Mouse (Mus musculus): ENCODE measurements around the gene Ckmt2. TPM values are rescaled to one million over a fixed set of nuclear protein-coding genes. Genes with fewer than 3 reads are reported as not detected.

Ckmt2 gene
- total and polyA plus RNA-seq, 3 experiments = 2,250 to 2,602 (median 2,389) TPM

- 69% methylated on average over 6 of the region's 6 CpGs for WGBS
- Histone ChIP-seq H3K27me3 (ENCODE audit: control insufficient read depth, insufficient read depth, low read length) (no peaks in the 10 kb centered on the region), H3K4me3 (no peak overlapping the region), H3K4me1 (ENCODE audit: control insufficient read depth, insufficient read depth, low read length) (no peaks in the 10 kb centered on the region), H3K9ac (ENCODE audit: low read depth, low read length) (no peak overlapping the region), H3K79me2 (replicated peaks; ENCODE audit: control insufficient read depth, insufficient read depth, low read length) (no peaks in the 10 kb centered on the region), H3K36me3 (ENCODE audit: control insufficient read depth, insufficient read depth, low read length) (no peaks in the 10 kb centered on the region), H3K27ac (no peak overlapping the region)
- intact Hi-C loops (cut with DNase I) = no loop called here
- TF ChIP-seq CTCF (IDR thresholded peaks at IDR 0.05) (peak; percentile 69), EP300 (IDR thresholded peaks at IDR 0.05; ENCODE audit: insufficient read depth, low read depth, low read length) (no peak), POLR2A (IDR thresholded peaks at IDR 0.05; ENCODE audit: insufficient read depth, low read depth, low read length) (no peak)
- DNase-seq = no peak
These were observed 16.4 kb upstream of the Ckmt2 start for GRCm38 (mm10) chr13:91893132-91893531.

- intact Hi-C loops (cut with DNase I) = no loop called here
- Histone ChIP-seq H3K27ac (no peak overlapping the region), H3K79me2 (replicated peaks; ENCODE audit: control insufficient read depth, insufficient read depth, low read length) (no peaks in the 10 kb centered on the region), H3K4me1 (ENCODE audit: control insufficient read depth, insufficient read depth, low read length) (no peaks in the 10 kb centered on the region), H3K9ac (ENCODE audit: low read depth, low read length) (no peak overlapping the region), H3K4me3 (no peak overlapping the region), H3K36me3 (ENCODE audit: control insufficient read depth, insufficient read depth, low read length) (no peaks in the 10 kb centered on the region), H3K27me3 (ENCODE audit: control insufficient read depth, insufficient read depth, low read length) (no peaks in the 10 kb centered on the region)
- DNase-seq = no peak
- no peak for TF ChIP-seq EP300 (IDR thresholded peaks at IDR 0.05; ENCODE audit: insufficient read depth, low read depth, low read length)
- no peak for TF ChIP-seq POLR2A (IDR thresholded peaks at IDR 0.05; ENCODE audit: insufficient read depth, low read depth, low read length)
- TF ChIP-seq CTCF (IDR thresholded peaks at IDR 0.05) = no peak
- 86% methylated on average over 6 of the region's 6 CpGs for WGBS
These were observed 13.4 kb upstream of the Ckmt2 start for GRCm38 (mm10) chr13:91890031-91890619.

GRCm38 (mm10) chr13:91884714-91885386 lies 8.2 kb upstream of the Ckmt2 start:
- 77% methylated on average over 5 of the region's 5 CpGs for WGBS
- no peak overlapping the region for H3K27ac ChIP-seq

GRCm38 (mm10) chr13:91881837-91882480 lies 5.3 kb upstream of the Ckmt2 start:
- 63% methylated on average over 9 of the region's 9 CpGs for WGBS
- intact Hi-C loops (cut with DNase I) = no loop called here
- no peaks in the 10 kb centered on the region for H3K79me2 ChIP-seq (replicated peaks; ENCODE audit: control insufficient read depth, insufficient read depth, low read length)
- H3K4me3 ChIP-seq = no peak overlapping the region
- peaks cover 2% of the 10 kb centered on the region; the same call in 1 of the 2 replicates for H3K4me1 ChIP-seq (ENCODE audit: control insufficient read depth, insufficient read depth, low read length)
- peak; percentile 80 for TF ChIP-seq CTCF (IDR thresholded peaks at IDR 0.05)
- no peak for TF ChIP-seq EP300 (IDR thresholded peaks at IDR 0.05; ENCODE audit: insufficient read depth, low read depth, low read length)
- H3K27ac ChIP-seq = no peak overlapping the region
- no peak for DNase-seq
- no peaks in the 10 kb centered on the region for H3K36me3 ChIP-seq (ENCODE audit: control insufficient read depth, insufficient read depth, low read length)
- H3K27me3 ChIP-seq (ENCODE audit: control insufficient read depth, insufficient read depth, low read length) = no peaks in the 10 kb centered on the region
- H3K9ac ChIP-seq (ENCODE audit: low read depth, low read length) = no peak overlapping the region

More at GRCm38 (mm10) chr13:91884714-91885386, 8.2 kb upstream of the Ckmt2 start:
- no peak overlapping the region for H3K4me3 ChIP-seq
- intact Hi-C loops (cut with DNase I) = no loop called here
- no peaks in the 10 kb centered on the region for H3K27me3 ChIP-seq (ENCODE audit: control insufficient read depth, insufficient read depth, low read length)
- TF ChIP-seq CTCF (IDR thresholded peaks at IDR 0.05) (no peak), EP300 (IDR thresholded peaks at IDR 0.05; ENCODE audit: insufficient read depth, low read depth, low read length) (no peak), POLR2A (IDR thresholded peaks at IDR 0.05; ENCODE audit: insufficient read depth, low read depth, low read length) (no peak)
- no peak overlapping the region for H3K9ac ChIP-seq (ENCODE audit: low read depth, low read length)
- no peaks in the 10 kb centered on the region for H3K36me3 ChIP-seq (ENCODE audit: control insufficient read depth, insufficient read depth, low read length)
- no peak for DNase-seq
- no peaks in the 10 kb centered on the region for H3K4me1 ChIP-seq (ENCODE audit: control insufficient read depth, insufficient read depth, low read length)
- H3K79me2 ChIP-seq (replicated peaks; ENCODE audit: control insufficient read depth, insufficient read depth, low read length) = no peaks in the 10 kb centered on the region

GRCm38 (mm10) chr13:91880256-91880655 lies 3.6 kb upstream of the Ckmt2 start:
- Histone ChIP-seq H3K9ac (ENCODE audit: low read depth, low read length) (no peak overlapping the region), H3K4me3 (no peak overlapping the region), H3K79me2 (replicated peaks; ENCODE audit: control insufficient read depth, insufficient read depth, low read length) (no peaks in the 10 kb centered on the region), H3K4me1 (ENCODE audit: control insufficient read depth, insufficient read depth, low read length) (peaks cover 2% of the 10 kb centered on the region; the same call in 1 of the 2 replicates), H3K27ac (no peak overlapping the region), H3K36me3 (ENCODE audit: control insufficient read depth, insufficient read depth, low read length) (no peaks in the 10 kb centered on the region), H3K27me3 (ENCODE audit: control insufficient read depth, insufficient read depth, low read length) (no peaks in the 10 kb centered on the region)
- DNase-seq = no peak
- intact Hi-C loops (cut with DNase I) = no loop called here
- no peak for TF ChIP-seq CTCF (IDR thresholded peaks at IDR 0.05)
- no peak for TF ChIP-seq EP300 (IDR thresholded peaks at IDR 0.05; ENCODE audit: insufficient read depth, low read depth, low read length)
- no peak for TF ChIP-seq POLR2A (IDR thresholded peaks at IDR 0.05; ENCODE audit: insufficient read depth, low read depth, low read length)
- WGBS = 88% methylated on average over 4 of the region's 4 CpGs

GRCm38 (mm10) chr13:91877996-91878395 lies 1.3 kb upstream of the Ckmt2 start:
- Histone ChIP-seq H3K27me3 (ENCODE audit: control insufficient read depth, insufficient read depth, low read length) (no peaks in the 10 kb centered on the region), H3K79me2 (replicated peaks; ENCODE audit: control insufficient read depth, insufficient read depth, low read length) (no peaks in the 10 kb centered on the region), H3K4me3 (peak overlapping the region; percentile 34), H3K36me3 (ENCODE audit: control insufficient read depth, insufficient read depth, low read length) (no peaks in the 10 kb centered on the region), H3K9ac (ENCODE audit: low read depth, low read length) (no peak overlapping the region; the same call in 1 of the 2 replicates), H3K4me1 (ENCODE audit: control insufficient read depth, insufficient read depth, low read length) (peaks cover 2% of the 10 kb centered on the region; the same call in 1 of the 2 replicates), H3K27ac (peak overlapping the region; percentile 97)
- 59% methylated on average over 3 of the region's 3 CpGs for WGBS
- intact Hi-C loops (cut with DNase I) = no loop called here
- no peak for TF ChIP-seq CTCF (IDR thresholded peaks at IDR 0.05)
- no peak for TF ChIP-seq EP300 (IDR thresholded peaks at IDR 0.05; ENCODE audit: insufficient read depth, low read depth, low read length)
- TF ChIP-seq POLR2A (IDR thresholded peaks at IDR 0.05; ENCODE audit: insufficient read depth, low read depth, low read length) = no peak
- DNase-seq = no peak
